Mouse (Mus musculus): Measurements from ENCODE around the gene Itga2b.
"Not testable (repeated sequence)": the region's sequence is repeated elsewhere in the genome, so short reads cannot be mapped to it uniquely, and the experiment has no call there.

Itga2b gene

DNA sequence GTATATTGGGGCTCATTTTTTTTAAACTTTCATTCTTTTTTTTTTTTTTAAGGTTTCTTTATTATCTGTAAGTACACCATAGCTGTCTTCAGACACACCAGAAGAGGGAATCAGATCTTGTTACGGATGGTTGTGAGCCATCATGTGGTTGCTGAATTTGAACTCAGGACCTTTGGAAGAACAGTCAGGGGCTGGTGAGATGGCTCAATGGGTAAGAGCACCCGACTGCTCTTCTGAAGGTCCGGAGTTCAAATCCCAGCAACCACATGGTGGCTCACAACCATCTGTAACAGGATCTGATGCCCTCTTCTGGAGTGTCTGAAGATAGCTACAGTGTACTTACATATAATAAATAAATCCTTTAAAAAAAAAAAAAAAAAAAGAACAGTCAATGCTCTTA is 59.6 kb downstream of the Itga2b start:
- not testable (repeated sequence) for DNase-seq

GRCm38 (mm10) chr11:102409795-102410330 is 60.1 kb downstream of the Itga2b start:
- DNase-seq, result no peak

- DNase-seq, result no peak
These were observed 60.8 kb downstream of the Itga2b start for GRCm38 (mm10) chr11:102408888-102409794.

DNA sequence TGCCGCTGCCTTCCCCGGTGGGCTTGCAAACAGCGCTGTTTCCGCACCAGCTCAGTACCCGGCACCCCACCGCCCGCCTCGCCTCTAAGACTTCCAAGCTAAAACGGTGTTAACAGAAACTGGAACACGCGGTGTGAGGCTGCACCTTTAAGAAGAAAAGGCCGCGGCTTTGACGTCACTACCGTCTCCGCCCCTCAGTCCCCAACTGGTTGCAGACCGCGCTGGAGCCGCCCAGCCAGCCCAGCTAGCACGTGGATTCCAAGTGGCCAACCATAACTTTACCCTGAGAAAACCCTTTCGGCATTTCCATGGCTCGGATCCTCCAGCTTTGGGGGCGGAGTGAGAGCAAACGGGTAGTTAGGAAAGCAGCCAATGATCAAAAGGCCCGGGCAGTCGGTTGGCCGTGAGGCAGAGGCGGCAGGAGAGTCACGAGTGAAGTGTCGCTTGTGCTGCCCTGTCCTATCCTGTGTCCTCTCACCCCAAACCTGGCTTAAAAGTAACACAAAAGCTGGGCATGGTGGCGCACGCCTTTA is 61.5 kb downstream of the Itga2b start:
- DNase-seq, result peak; percentile 98

- no peak for DNase-seq
These were observed 62.1 kb downstream of the Itga2b start, which contains the start of gene Slc25a39 for GRCm38 (mm10) chr11:102407834-102408215. TSS of gene Slc25a39 (minus strand) at chr11:102407946.

GRCm38 (mm10) chr11:102406900-102407833 is 62.8 kb downstream of the Itga2b start:
- peak; percentile 93 for DNase-seq

GRCm38 (mm10) chr11:102406401-102406800 is 63.5 kb downstream of the Itga2b start:
- no peak for DNase-seq

- no peak for DNase-seq
These were observed 64.2 kb downstream of the Itga2b start for GRCm38 (mm10) chr11:102405544-102406285.

GRCm38 (mm10) chr11:102404161-102405010 is 65.5 kb downstream of the Itga2b start:
- DNase-seq, result no peak

GRCm38 (mm10) chr11:102403657-102404056 is 66.3 kb downstream of the Itga2b start:
- DNase-seq, result no peak

Data from layer of hippocampus, adult 9-11 months (tissue).